Mouse (Mus musculus) liver, embryonic 11.5 days (tissue): Measurements from ENCODE around the gene Arhgef19. TPM values are rescaled to one million over a fixed set of nuclear protein-coding genes. Genes with fewer than 3 reads are reported as not detected.

Experiments
- ATAC-seq: fragments of 200-750 bp; cut with Nextera tagmentation; replicated peaks from 2 replicates; pipeline ENCODE4 v1.8.0; 2017; ENCODE audit warnings: moderate number of reproducible peaks, mild to moderate bottlenecking, moderate TSS enrichment, moderate library complexity; ENCODE audit not compliant: low FRiP score
- DNase-seq: peaks from one replicate; pipeline ENCODE4 v3.0.0-alpha.2; 2017; ENCODE audit warnings: low spot score
- H3K27ac ChIP-seq: fragments of 300-500 bp; sonication (generic); 2 replicates; pipeline ENCODE4 v1.5.1; 2014; ENCODE audit warnings: mild to moderate bottlenecking, low read depth, low read length, control low read depth
- H3K27me3 ChIP-seq: fragments of 300-500 bp; sonication (generic); replicated peaks from 2 replicates; pipeline ENCODE4 v1.6.1; 2014; ENCODE audit warnings: low read length, mixed read lengths; ENCODE audit not compliant: control insufficient read depth, insufficient read depth
- H3K36me3 ChIP-seq: fragments of 300-500 bp; sonication (generic); 2 replicates; pipeline ENCODE4 v1.6.1; 2014; ENCODE audit warnings: mild to moderate bottlenecking, low read length, moderate library complexity, mixed read lengths; ENCODE audit not compliant: control insufficient read depth, insufficient read depth
- H3K4me1 ChIP-seq: fragments of 300-500 bp; sonication (generic); replicated peaks from 2 replicates; pipeline ENCODE4 v1.6.1; 2014; ENCODE audit warnings: low read length, mixed read lengths; ENCODE audit not compliant: control insufficient read depth, insufficient read depth
- H3K4me2 ChIP-seq: fragments of 300-500 bp; sonication (generic); 2 replicates; pipeline ENCODE4 v1.6.1; 2014; ENCODE audit warnings: mild to moderate bottlenecking, control low read depth, moderate library complexity
- H3K4me3 ChIP-seq: fragments of 300-500 bp; sonication (generic); 2 replicates; pipeline ENCODE4 v1.5.1; 2014; ENCODE audit warnings: low read depth, low read length, control low read depth
- H3K9ac ChIP-seq: fragments of 300-500 bp; sonication (generic); 2 replicates; pipeline ENCODE4 v1.6.1; 2014; ENCODE audit warnings: low read depth, low read length, control low read depth
- H3K9me3 ChIP-seq: fragments of 300-500 bp; sonication (generic); 2 replicates; pipeline ENCODE4 v1.6.1; 2016; ENCODE audit warnings: low read length, inconsistent platforms, mixed read lengths; ENCODE audit not compliant: control insufficient read depth
- WGBS: fragments of 180-500 bp; shearing (Covaris S2); extraction: QIAGEN DNeasy Blood & Tissue Kit; methylation state at CpG from one replicate; pipeline ENCODE4 v1.1.7; 2014; 5-methylcytosine and 5-hydroxymethylcytosine counted together
- polyA plus RNA-seq: library from polyadenylated mRNA; unstranded; fragments of >200 nt; fragmentation: Nextera tagmentation; extraction: Ambion mirVana; gene quantifications from 2 replicates; pipeline ENCODE4 v1.2.1, GENCODE M21; 2014

Arhgef19 gene
- polyA plus RNA-seq, 1 experiment from 2014 or later = 2.3 TPM

DNA sequence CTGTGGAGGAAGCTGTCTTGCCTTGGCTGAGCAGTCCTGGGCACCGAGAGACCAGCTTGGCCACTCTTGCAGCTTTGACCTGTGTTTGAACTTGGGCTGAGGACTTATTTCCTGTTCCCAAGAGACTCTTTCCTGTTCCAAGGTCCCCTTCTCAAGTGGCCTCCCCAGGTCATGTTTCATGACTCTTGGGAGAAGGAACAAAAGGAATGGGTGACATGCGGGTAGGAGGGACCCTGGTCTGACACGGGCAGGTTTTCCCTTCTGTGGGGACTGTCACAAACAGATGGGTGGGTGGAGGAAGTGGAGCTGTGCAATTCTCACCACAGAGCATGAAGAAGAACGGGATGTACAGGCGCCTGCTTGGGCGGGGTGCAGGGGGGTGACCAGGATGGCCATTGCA, 32.4 kb downstream of the Arhgef19 start:
- WGBS = 49% methylated on average over 6 of the region's 6 CpGs
- no peaks in the 10 kb centered on the region for H3K36me3 ChIP-seq
- H3K4me1 ChIP-seq = peaks cover 3% of the 10 kb centered on the region; the same call in 1 of the 2 replicates
- ATAC-seq (no peak), DNase-seq (no peak)
- H3K27ac ChIP-seq = no peak overlapping the region
- H3K9ac ChIP-seq = no peak overlapping the region
- H3K4me3 ChIP-seq = no peak overlapping the region
- no peaks in the 10 kb centered on the region for H3K9me3 ChIP-seq
- H3K4me2 ChIP-seq = no peak overlapping the region
- peaks cover 10% of the 10 kb centered on the region for H3K27me3 ChIP-seq

DNA sequence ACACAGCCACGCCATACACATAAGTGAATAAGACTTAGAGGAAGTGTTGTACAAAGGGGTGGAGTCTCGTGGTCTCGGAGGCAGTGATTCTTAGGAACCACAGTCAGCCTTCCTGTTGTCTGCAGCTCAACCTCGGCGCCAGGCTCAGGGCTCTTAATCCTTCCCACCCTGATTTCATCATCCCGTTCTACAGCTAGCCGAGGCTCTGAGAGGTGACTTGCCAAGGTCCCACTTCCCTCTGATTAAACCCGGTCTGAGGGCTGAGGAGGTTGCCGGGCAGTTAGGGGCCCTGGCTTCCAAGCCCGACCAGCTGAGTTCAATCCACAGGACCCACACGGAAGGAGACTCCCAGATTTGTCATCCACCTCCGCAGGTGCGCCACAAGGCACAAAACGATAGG, 33.6 kb downstream of the Arhgef19 start:
- no peak overlapping the region for H3K4me3 ChIP-seq
- H3K9ac ChIP-seq = no peak overlapping the region
- no peak for ATAC-seq
- H3K4me2 ChIP-seq = peak overlapping the region; percentile 39
- H3K4me1 ChIP-seq = peaks cover 3% of the 10 kb centered on the region
- H3K9me3 ChIP-seq = no peaks in the 10 kb centered on the region
- WGBS = 14% methylated on average over 14 of the region's 14 CpGs
- peaks cover 10% of the 10 kb centered on the region for H3K27me3 ChIP-seq
- no peaks in the 10 kb centered on the region for H3K36me3 ChIP-seq
- H3K27ac ChIP-seq = no peak overlapping the region
- DNase-seq = no peak

GRCm38 (mm10) chr4:141273296-141273695, 34.0 kb downstream of the Arhgef19 start:
- Histone ChIP-seq H3K27me3 (peaks cover 10% of the 10 kb centered on the region), H3K9me3 (no peaks in the 10 kb centered on the region), H3K36me3 (no peaks in the 10 kb centered on the region), H3K9ac (no peak overlapping the region), H3K4me1 (peaks cover 7% of the 10 kb centered on the region), H3K27ac (no peak overlapping the region), H3K4me3 (no peak overlapping the region), H3K4me2 (peak overlapping the region; percentile 39)
- peak; percentile 87 for DNase-seq
- ATAC-seq = peak; percentile 69
- 21% methylated on average over 12 of the region's 12 CpGs for WGBS

- Histone ChIP-seq H3K27ac (no peak overlapping the region), H3K4me1 (peaks cover 12% of the 10 kb centered on the region), H3K27me3 (peaks cover 12% of the 10 kb centered on the region), H3K4me2 (no peak overlapping the region), H3K9ac (no peak overlapping the region), H3K36me3 (no peaks in the 10 kb centered on the region), H3K9me3 (no peaks in the 10 kb centered on the region), H3K4me3 (no peak overlapping the region)
- no peak for DNase-seq
- no peak for ATAC-seq
- 35% methylated on average over 23 of the region's 23 CpGs for WGBS
Measured at GRCm38 (mm10) chr4:141274485-141275341, 35.4 kb downstream of the Arhgef19 start.

DNA sequence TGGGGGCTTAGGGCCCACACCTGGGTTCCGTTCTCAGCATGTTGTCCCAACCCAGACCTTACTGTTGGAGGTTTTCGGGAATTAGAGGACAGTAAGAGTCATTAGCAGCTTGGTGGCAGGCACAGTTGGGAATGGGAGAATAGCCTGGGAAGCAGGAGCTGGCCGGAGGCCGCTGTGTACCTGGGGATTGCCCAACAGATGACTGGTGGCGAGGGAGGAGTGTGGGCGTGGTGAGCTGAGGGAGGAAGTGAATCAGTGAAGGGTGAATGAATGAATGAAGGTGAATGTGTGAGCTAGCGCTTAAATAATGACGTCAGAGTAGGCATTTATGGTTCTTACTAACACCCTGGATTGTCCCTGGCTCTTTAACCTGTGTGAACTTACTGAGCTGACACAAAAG, 37.9 kb downstream of the Arhgef19 start:
- Histone ChIP-seq H3K4me1 (peaks cover 24% of the 10 kb centered on the region), H3K27me3 (peaks cover 10% of the 10 kb centered on the region), H3K9ac (no peak overlapping the region), H3K27ac (no peak overlapping the region), H3K4me3 (no peak overlapping the region), H3K36me3 (no peaks in the 10 kb centered on the region), H3K9me3 (no peaks in the 10 kb centered on the region), H3K4me2 (no peak overlapping the region)
- DNase-seq (no peak), ATAC-seq (no peak)
- WGBS = 75% methylated on average over 8 of the region's 8 CpGs

DNA sequence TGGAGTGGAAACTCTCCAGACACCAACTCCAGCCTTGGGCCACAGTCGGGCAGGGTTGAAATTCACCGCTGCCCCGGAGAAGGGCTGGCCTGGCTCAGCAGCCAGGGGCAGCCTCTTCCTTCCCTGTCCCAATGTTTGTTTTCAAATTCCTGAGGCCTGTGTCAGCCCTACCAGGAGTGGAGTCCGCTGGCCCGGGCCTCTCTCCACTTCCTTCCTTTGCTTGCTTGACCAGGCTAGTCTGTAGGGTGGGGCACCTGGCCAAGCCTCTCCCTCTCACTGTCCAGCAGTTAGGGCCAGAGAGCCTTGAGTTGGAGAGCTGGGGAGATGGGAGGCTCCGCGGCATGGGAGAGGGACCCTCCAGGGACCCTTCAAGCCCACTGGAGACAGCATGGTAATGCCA, 38.9 kb downstream of the Arhgef19 start:
- Histone ChIP-seq H3K4me1 (peaks cover 29% of the 10 kb centered on the region), H3K9me3 (no peaks in the 10 kb centered on the region), H3K36me3 (no peaks in the 10 kb centered on the region), H3K4me2 (no peak overlapping the region), H3K27me3 (peaks cover 10% of the 10 kb centered on the region), H3K9ac (no peak overlapping the region), H3K27ac (peak overlapping the region; percentile 54), H3K4me3 (no peak overlapping the region)
- no peak for DNase-seq
- no peak for ATAC-seq
- WGBS = 22% methylated on average over 7 of the region's 7 CpGs

DNA sequence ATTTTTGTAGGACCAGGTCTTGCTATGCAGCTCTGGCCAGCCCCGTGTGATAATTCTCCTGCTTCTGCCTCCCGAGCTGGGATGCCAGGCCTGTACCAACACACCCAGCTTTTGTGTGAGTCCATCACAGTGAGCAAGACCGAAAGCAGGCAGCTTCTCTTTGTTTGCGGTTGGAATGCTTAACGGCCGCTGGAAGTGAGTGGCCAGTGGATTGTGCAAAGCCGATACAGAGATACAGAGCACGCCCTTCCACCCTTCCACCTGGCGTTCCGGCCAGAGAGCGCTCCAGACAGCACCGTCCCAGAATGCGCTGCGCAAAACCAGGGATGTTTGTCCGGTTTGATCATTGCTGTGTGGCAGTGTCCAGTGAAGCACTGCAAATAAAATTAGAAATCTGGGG, 40.0 kb downstream of the Arhgef19 start:
- no peak overlapping the region for H3K4me2 ChIP-seq
- H3K4me1 ChIP-seq = peaks cover 29% of the 10 kb centered on the region
- H3K9ac ChIP-seq = no peak overlapping the region
- WGBS = 55% methylated on average over 15 of the region's 15 CpGs
- no peaks in the 10 kb centered on the region for H3K9me3 ChIP-seq
- ATAC-seq = no peak
- H3K36me3 ChIP-seq = no peaks in the 10 kb centered on the region
- no peak overlapping the region for H3K4me3 ChIP-seq
- peaks cover 3% of the 10 kb centered on the region for H3K27me3 ChIP-seq
- DNase-seq = no peak
- H3K27ac ChIP-seq = peak overlapping the region; percentile 65; the same call in 1 of the 2 replicates

DNA sequence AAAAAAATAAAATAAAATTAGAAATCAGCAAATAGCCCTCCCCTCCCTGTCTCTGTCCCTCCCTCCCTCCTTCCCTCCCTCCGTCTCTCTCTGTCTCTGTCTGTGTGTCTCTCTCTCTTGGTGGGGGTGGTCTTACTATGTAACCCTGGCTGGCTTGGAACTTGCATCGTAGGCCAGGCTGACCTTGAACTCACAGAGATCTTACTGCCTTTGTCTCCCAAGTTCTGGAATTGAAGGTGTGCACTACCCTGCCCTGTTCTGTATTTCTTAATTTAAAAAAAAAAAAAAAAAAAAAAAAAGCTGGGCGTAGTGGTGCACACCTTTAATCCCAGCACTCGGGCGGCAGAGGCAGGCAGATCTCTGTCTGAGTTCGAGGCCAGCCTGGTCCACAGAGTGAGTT, 40.5 kb downstream of the Arhgef19 start:
- H3K27me3 ChIP-seq = peaks cover 6% of the 10 kb centered on the region; the same call in 1 of the 2 replicates
- peaks cover 26% of the 10 kb centered on the region for H3K4me1 ChIP-seq
- H3K27ac ChIP-seq = no peak overlapping the region
- H3K9ac ChIP-seq = no peak overlapping the region
- 92% methylated on average over 6 of the region's 6 CpGs for WGBS
- no peak overlapping the region for H3K4me2 ChIP-seq
- DNase-seq (no peak), ATAC-seq (no peak)
- H3K36me3 ChIP-seq = no peaks in the 10 kb centered on the region
- H3K4me3 ChIP-seq = no peak overlapping the region
- H3K9me3 ChIP-seq = no peaks in the 10 kb centered on the region

DNA sequence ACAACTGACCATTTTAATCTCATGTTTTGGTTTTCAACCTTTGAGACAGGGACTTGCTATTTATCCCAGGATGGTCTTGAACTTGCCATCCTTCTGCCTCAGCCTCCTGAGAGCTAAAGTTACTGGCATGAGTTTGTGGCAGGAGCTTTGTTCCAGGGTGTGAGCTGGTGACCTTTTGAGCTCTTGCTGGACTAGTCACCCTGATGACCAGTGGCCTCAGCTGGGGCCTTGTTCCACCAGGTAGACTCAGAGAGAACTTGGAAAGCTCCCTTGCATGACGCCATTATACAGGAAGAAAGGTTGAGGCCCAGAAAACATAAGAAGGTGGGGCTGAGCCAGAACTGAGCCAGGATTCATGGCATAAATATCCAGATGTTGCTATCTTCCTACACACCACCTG, 41.2 kb downstream of the Arhgef19 start:
- H3K4me1 ChIP-seq = peaks cover 26% of the 10 kb centered on the region
- H3K9me3 ChIP-seq = no peaks in the 10 kb centered on the region
- no peak overlapping the region for H3K27ac ChIP-seq
- H3K36me3 ChIP-seq = no peaks in the 10 kb centered on the region
- H3K4me3 ChIP-seq = no peak overlapping the region
- DNase-seq (no peak), ATAC-seq (no peak)
- 94% methylated on average over 1 of the region's 1 CpGs for WGBS
- H3K9ac ChIP-seq = no peak overlapping the region
- H3K4me2 ChIP-seq = no peak overlapping the region
- peaks cover 11% of the 10 kb centered on the region for H3K27me3 ChIP-seq
